Mouse (Mus musculus): ENCODE data around the gene Adra2a. TPM values are rescaled to one million over a fixed set of nuclear protein-coding genes. Genes with fewer than 3 reads are reported as not detected.

Gene Adra2a
- polyA plus RNA-seq, 1 experiment from 2014 or later, result 0.67 TPM

DNA sequence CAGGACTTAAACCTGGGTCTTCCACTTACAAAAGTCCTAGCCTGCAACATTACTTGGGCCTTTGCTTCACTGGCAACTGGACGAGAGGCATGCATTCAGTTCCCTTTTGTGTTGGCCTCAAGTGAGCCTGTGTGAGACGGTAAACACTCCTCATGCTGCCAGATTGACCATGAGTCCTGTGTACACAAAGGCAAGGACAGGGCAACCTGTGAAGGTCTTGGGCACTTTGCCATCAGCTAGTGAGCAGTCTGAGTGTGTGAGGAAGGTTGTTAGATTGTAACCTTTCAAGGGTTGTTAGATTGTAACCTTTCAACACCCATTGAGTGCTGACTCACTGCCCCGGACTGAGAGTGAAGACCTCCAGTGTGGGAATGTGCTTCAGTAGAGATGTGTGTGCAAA, 49.6 kb downstream of the Adra2a start:
- H3K9me3 ChIP-seq, result no peaks in the 10 kb centered on the region
- H3K27me3 ChIP-seq (ENCODE audit: poor library complexity, severe bottlenecking), result peaks cover 11% of the 10 kb centered on the region; the same call in 1 of the 2 replicates
- H3K4me3 ChIP-seq, result no peak overlapping the region
- DNase-seq (ENCODE audit: extremely low spot score, low spot score), result no peak
- H3K36me3 ChIP-seq (replicated peaks), result no peaks in the 10 kb centered on the region
- 93% methylated on average over 3 of the region's 3 CpGs for WGBS
- H3K4me1 ChIP-seq, result peaks cover 21% of the 10 kb centered on the region
- no peak overlapping the region for H3K27ac ChIP-seq

DNA sequence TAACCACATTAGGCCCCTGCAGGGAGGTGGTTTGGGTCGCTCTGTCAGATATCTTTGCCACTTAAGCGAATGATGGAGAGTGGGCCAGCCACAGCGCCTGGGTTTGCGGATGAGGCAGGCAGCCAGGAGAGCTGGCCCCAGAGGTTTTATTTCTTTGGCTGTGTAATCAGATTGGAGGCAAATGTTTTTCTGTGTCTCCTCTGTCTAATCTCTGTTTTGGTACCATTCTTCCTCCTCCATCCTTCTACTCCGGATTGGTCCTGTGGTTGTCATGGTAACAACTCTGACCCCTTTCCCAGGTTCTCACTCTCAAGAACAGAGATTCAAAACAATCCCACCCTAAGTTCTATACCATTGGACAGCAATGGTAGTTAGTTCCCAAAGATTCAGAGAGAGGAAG, 51.8 kb downstream of the Adra2a start:
- no peak for DNase-seq (ENCODE audit: extremely low spot score, low spot score)
- Histone ChIP-seq H3K4me1 (peaks cover 21% of the 10 kb centered on the region), H3K4me3 (no peak overlapping the region), H3K27ac (no peak overlapping the region), H3K9me3 (no peaks in the 10 kb centered on the region), H3K36me3 (replicated peaks) (no peaks in the 10 kb centered on the region), H3K27me3 (ENCODE audit: poor library complexity, severe bottlenecking) (peaks cover 11% of the 10 kb centered on the region; the same call in 1 of the 2 replicates)
- 75% methylated on average over 5 of the region's 5 CpGs for WGBS

DNA sequence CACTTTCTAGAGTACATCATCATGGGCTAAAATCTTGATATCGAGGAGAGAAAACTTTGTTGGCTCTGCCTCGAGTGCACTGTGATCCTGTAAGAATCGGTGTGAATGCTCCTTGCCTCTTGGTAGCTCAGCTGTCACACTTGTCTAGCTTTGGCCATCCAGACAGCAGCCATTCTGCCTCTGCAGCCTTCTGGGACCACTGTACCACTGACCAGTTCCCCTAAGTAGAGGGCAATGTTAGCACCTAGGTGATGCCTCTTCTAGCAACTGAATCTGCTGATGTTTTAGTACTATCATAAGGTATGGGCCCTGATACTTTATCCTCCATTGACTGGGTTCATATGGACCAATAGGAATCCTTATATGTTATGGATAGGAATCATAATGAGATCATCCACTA, 54.4 kb downstream of the Adra2a start:
- peaks cover 11% of the 10 kb centered on the region; the same call in 1 of the 2 replicates for H3K27me3 ChIP-seq (ENCODE audit: poor library complexity, severe bottlenecking)
- DNase-seq (ENCODE audit: extremely low spot score, low spot score), result no peak
- no peak overlapping the region for H3K4me3 ChIP-seq
- H3K9me3 ChIP-seq, result no peaks in the 10 kb centered on the region
- H3K27ac ChIP-seq, result no peak overlapping the region
- peaks cover 21% of the 10 kb centered on the region for H3K4me1 ChIP-seq
- 85% methylated on average over 3 of the region's 3 CpGs for WGBS
- H3K36me3 ChIP-seq (replicated peaks), result no peaks in the 10 kb centered on the region

Other genes starting within 250 kb of the Adra2a start
- 46.7 and 47.0 TPM in 2 replicates for gene Pdcd4, start 151.9 kb upstream of the Adra2a start, polyA plus RNA-seq (2016; fragmentation: Nextera tagmentation; extraction: Ambion mirVana)
- 59.6 and 71.0 TPM in 2 replicates for gene Shoc2, start 99.8 kb upstream of the Adra2a start, polyA plus RNA-seq (2016; fragmentation: Nextera tagmentation; extraction: Ambion mirVana)
- gene Bbip1, start 99.5 kb upstream of the Adra2a start, polyA plus RNA-seq (2016; fragmentation: Nextera tagmentation; extraction: Ambion mirVana), result 104 and 105 TPM in 2 replicates